Mouse (Mus musculus) megakaryocyte, embryonic 14.5 days (primary cell): ENCODE data around the gene Rtp2.

Experiments used
- FLI1 ChIP-seq: IDR thresholded peaks from 2 replicates; pipeline ENCODE4 v1.6.1; 2012; ENCODE audit warnings: low read length, inconsistent platforms, mixed read lengths
- GATA1 ChIP-seq: IDR thresholded peaks from 3 replicates; pipeline ENCODE4 v1.6.1; 2012; ENCODE audit warnings: mixed read lengths, low read length, inconsistent platforms, borderline replicate concordance

- TF ChIP-seq GATA1: no peak
- no peak for TF ChIP-seq FLI1
Observed at GRCm38 (mm10) chr16:23890151-23890550, 42.0 kb downstream of the Rtp2 start.
